Mouse (Mus musculus): Measurements from ENCODE around the gene Cbl.
A peak's percentile ranks its signal among the peaks of the same experiment; 100 is the strongest.

Gene Cbl

DNA sequence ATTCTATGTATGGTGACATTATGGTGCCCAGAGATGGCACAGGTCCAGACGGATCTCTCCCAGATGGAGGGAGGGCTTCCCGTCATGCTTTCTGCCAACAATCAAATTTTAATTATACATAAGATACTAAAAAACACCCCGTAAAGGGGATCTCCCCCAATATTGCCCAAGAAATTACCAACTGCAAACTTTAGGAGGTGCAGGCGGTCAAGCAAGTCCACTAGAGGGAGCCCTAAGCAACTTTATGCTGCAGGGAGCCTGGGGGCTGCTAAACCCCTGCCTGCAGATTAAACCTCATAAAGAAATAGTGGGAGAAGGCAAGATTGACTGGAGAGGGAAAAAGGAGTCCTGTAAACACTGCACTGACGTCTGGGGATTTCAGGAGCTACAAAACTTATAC lies 5.6 kb upstream of the Cbl start:
- peak; percentile 27 for DNase-seq

GRCm38 (mm10) chr9:44238501-44239190 lies 4.8 kb upstream of the Cbl start:
- DNase-seq = no peak

GRCm38 (mm10) chr9:44237128-44237527 lies 3.3 kb upstream of the Cbl start:
- no peak for DNase-seq

DNA sequence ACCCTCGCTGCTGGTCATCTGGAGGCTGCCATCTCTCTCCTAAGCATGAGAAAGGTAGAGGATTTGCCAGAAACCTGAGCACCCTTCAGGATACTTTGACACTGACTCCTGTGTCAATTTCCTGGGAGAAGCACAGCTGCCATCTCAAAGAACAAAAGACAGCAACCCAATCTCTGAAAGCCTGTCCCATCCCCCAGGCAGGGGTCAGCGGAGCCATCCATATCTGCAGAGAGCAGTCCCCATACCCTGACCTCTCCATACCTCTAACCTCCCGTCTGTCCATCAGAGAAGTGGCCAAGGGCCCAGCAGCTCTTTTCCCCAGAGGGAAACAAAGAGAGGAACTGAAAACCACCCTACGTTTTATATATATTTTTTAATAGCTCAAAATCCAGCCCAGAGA lies 2.8 kb upstream of the Cbl start:
- no peak for DNase-seq

- peak; percentile 27 for DNase-seq
Observed at GRCm38 (mm10) chr9:44234479-44235427, 904 bp upstream of the Cbl start.

DNA sequence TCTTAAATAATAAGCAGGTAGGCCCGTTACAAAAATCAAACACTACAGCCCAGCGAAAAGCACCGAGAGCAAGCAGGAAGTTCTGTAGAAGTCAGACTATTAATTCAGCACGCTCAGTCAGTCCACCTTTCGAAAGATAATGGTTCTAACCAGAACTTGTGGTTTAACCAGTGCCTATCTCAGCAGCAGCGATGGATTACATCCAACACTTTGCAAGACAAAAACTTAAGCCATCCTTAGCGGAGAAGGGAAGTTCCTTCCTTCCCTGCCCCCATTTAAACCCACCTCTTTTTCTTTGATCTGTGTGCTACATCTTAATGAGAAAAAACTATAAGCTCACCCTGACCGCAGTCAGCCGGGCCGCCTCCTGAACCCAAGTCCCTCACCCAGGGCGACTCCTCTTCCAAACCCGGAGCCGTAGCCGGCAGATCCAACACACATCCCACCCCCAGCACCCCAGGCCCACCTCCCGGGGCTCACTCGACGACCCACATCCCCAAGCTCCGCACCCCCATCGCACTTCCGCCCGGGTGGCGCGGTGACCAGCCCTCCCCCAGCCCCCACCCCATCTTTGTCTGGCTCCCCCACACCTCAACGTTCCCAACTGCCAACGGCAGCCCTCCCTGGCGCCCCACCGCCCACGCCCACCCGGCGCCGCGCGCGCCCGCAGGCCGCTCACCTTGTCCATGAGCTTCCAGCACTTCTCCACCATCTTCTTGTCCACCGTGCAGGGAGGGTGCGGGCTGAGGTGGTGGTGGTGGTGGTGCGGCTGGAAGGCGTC lies 638 bp downstream of the Cbl start:
- DNase-seq = no peak

DNA sequence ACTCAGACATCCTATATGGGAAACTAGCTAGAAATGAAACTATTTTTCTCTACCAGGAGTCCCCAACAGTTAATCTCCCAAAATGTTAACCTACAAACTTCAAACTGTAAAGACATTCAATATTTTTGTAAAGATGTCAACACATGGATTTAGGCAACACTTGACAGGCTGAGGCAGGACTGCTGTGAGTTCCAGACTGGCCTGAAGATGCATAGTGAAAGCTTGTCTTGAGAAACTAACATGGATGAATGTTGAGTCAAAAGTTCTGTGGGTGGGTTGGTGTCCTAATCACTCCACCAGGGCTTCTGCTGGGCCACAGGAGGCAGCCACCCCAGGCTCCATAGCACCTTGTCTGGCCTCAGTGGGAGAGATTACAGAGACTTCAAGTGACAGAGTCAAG lies 2.2 kb downstream of the Cbl start:
- DNase-seq = no peak

GRCm38 (mm10) chr9:44225993-44226392 lies 7.9 kb downstream of the Cbl start:
- DNase-seq = no peak

DNA sequence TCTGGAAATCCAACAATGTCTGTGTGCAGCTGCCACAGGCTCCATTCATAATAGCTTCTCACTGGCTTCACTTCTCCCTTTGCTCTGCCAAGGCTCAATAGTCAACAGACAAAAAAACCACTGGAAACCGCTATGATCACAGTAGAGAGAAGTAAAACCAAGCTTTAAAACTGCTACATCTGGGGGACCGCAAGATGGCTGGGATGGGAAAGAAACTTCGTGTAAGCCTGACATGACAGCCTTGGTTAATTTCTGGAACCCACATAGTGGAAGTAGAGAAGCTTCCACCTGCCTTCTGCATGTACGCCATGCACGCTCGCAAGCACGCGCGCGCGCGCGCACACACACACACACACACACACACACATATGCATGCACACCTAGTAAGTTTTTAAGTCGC lies 20.3 kb downstream of the Cbl start:
- no peak for DNase-seq

DNA sequence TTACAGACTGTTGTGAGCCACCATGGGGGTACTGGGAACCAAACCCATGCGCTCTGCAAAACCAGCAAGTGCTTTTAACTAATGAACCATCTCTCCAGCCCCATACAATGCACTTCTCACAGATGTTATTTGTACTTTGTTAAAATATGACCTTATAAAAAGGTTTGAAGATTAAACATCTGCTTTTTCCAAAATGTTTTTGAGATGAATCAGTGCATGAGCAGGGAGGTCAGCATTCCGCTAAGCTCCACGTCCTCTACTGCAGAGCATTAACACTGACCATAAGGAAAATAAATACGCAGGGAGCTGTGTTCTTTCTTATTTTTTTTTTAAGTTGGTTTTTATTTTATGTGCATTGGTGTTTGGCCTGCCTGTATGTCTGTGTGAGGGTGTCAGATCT lies 21.4 kb downstream of the Cbl start:
- DNase-seq = no peak

DNA sequence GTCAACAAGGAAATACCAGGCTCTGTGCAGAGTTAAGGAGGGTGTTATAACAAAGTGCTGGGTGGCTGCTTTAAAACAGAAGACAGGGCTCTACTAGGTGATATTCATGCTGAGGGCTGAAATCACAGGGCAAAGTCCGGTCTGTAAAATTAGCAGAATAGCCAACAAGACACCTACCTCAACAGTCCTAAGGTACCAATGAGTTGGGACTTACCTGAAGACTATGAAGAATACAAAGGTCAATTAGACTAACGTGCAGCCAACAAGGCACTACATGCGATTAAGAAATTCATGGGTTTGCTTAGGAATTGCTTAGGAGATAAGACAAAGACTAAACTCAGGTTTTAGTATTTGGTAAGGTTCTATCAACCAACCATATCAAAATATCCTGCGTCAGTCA lies 24.4 kb downstream of the Cbl start:
- no peak for DNase-seq

DNA sequence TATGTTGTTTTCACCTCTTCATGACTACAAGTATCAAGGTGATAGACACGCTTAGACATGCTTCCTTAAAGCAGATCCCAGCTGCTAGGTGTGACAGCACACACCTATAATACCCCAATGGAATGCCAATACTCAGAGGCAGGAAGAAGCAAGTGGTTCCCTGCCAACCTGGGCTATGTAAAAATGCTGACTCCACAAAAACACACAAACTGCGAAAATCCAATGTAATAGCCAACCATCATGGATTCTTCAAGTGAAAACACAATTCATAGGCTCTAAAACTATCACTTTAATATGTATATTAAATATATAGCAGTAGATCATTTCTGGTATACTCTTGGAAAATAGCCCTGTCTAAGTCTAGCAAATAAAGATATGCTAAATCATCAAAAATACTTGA lies 26.0 kb downstream of the Cbl start:
- DNase-seq = no peak

GRCm38 (mm10) chr9:44200458-44200857 lies 33.4 kb downstream of the Cbl start:
- no peak for DNase-seq

DNA sequence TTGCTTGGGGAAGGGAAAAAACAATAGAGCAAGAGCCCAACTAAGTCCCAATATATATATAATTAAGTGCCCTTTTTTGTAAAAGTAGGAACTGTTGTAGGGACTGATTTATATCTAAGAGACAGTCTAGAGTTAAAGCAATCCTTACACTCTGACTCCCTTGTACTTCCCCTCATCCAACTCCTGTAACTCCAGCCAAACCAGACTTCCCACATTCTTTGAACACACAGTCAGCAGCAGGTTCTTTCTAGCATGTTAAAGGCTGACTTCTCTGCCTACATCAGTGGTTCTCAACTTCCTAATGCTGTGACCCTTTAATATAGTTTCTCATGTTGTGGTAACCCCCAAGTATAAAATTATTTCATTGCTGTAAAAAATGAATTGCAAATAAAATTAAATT lies 34.3 kb downstream of the Cbl start:
- no peak for DNase-seq

- DNase-seq = peak; percentile 23
Observed at GRCm38 (mm10) chr9:44199166-44199565, 34.7 kb downstream of the Cbl start.

DNA sequence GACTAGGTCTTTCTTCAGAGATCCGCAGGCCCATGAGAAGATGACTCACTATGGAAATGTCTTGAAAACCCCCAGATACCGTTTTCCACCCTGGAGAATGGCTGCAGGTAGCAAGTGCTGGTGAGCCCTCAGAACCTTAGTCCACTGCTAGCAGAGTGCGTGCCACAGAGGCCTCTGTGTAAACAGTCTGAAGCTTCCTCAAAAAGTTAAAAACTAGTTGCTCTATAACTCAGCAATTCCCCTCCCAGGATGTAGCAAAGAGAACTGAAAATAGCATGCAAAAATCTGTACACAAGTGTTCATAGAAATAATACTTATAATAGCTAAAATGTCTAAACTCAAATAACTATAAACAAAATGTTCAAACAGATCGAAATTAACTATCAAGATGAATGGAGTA lies 37.5 kb downstream of the Cbl start:
- DNase-seq = no peak

DNA sequence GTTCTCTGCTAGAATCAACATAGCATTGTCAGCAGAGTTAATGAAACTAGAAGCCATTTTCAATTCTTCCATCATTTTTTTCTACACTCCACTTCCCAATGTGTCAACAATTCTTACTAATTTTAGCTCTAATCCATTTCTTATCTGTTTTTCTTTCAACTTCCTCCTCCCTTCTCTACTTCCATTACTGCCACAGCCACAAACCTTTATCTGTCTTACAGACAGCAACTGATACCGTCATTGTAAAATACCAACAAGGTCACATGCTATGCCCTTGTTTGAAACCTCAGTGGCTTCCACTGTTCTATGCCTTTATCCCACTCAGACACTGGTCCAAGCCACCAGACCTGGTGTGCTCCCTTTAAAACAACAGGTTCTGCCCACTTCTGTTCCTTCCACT lies 39.8 kb downstream of the Cbl start:
- no peak for DNase-seq

GRCm38 (mm10) chr9:44192794-44193193 lies 41.1 kb downstream of the Cbl start:
- DNase-seq = no peak

- DNase-seq = no peak
Observed at GRCm38 (mm10) chr9:44192312-44192711, 41.5 kb downstream of the Cbl start.

- DNase-seq = no peak
Observed at GRCm38 (mm10) chr9:44191166-44191565, 42.7 kb downstream of the Cbl start.

- DNase-seq = no peak
Observed at GRCm38 (mm10) chr9:44188223-44188622, 45.6 kb downstream of the Cbl start.

GRCm38 (mm10) chr9:44182260-44182659 lies 51.6 kb downstream of the Cbl start:
- DNase-seq = no peak

DNA sequence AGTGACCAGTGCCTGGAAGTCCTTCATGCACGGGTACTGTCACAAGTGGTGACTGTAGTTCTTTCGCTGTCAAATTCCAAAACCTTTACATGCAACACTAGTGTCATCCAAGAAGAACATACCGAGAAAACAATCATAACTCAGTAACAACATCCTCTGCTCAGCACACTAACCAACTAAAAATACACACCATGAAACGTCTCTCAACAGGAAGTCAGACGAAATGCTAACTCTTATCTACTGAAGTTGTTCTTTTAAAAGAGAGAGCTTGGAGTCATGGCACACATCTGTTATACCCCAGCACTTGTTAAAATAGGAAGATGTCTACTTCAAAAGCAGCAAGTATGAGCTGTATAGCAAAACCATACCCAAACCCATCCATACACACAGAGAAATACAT lies 52.3 kb downstream of the Cbl start:
- DNase-seq = no peak

- no peak for DNase-seq
Observed at GRCm38 (mm10) chr9:44178811-44179210, 55.0 kb downstream of the Cbl start.

Measured in cerebellum, adult 11 months (tissue).